Mouse (Mus musculus): Measurements from ENCODE around the gene Ppp2r5a.

Ppp2r5a gene

GRCm38 (mm10) chr1:191419421-191419820 is 16.3 kb upstream of the Ppp2r5a start:
- DNase-seq (ENCODE audit: low spot score in 2 of 2) = no peak

DNA sequence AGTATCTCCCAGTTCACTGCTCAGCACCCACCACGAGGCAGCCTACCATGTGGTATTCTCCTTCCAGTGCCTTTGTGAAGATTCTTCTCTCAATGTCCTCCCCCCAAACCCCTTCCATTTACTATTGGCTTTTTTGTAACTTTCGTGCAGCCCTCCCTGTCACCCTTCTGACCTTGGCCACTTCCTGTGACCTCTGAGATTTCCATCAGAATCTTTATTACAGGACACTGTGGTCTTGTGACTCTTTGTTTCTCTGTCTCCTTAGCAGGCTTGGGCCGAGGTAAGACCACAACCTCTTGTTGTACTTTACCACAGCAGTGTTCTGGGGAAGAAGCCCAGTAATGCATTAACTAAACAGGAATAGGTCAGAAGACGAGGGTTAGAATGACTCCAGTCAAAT is 15.9 kb upstream of the Ppp2r5a start:
- DNase-seq (ENCODE audit: low spot score in 2 of 2) = no peak

DNA sequence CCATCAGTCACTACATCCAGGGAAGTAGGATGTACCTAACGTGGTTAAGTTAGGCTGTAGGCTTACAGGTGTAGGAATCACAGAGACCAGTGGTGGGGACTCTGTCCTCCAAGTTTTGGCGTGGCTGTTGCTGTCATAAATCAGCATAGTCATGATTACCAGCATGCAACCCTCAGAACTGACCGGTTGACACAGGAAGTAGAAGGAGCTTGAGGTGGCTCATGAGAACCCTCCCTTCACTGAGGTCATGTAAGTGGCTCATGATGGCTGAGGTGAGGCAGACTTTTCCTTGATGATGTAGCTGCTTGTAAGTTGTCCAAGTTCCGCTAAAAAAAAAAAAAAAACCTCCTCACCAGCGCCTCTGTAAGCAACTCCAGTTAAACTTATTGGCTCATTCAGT is 14.0 kb upstream of the Ppp2r5a start:
- no peak for DNase-seq (ENCODE audit: low spot score in 2 of 2)

GRCm38 (mm10) chr1:191416611-191417010 is 13.5 kb upstream of the Ppp2r5a start:
- no peak for DNase-seq (ENCODE audit: low spot score in 2 of 2)

- no peak for DNase-seq (ENCODE audit: low spot score in 2 of 2)
Measured at GRCm38 (mm10) chr1:191414432-191414831, 11.4 kb upstream of the Ppp2r5a start.

DNA sequence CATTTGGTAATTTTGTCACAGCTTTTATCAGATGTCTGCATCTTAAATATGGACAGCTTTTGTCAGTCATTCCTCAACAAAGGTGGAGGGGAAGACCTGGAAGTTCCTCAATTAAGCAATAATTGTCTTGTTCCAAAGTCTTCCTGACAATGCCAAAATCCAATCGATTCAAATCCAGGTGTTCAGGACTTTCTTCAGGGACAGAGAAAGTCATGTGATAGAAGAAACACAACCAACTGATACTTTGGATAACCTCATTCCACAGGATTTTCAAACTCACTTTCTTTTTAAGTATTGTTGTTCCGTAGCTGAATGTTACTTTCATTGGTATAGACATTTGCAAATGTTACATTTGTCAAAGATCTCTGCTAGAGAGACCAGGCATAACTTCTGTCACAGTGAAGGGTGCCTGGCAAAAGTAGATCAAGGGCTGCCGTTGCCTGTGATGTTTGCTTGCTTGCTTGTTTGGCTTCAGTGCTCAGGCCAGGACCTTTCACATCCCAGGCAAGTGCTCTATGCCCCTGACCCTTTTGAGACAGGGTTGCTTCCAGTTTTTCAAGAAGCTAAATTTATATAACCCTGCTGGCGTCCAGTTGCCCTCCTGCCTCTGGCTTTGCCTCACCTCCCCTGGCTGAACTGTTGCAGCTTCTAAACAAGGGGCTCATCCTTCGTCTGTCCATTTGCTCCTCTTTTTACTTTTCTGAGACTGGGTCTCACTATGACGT is 10.8 kb upstream of the Ppp2r5a start:
- no peak for DNase-seq (ENCODE audit: low spot score in 2 of 2)

DNA sequence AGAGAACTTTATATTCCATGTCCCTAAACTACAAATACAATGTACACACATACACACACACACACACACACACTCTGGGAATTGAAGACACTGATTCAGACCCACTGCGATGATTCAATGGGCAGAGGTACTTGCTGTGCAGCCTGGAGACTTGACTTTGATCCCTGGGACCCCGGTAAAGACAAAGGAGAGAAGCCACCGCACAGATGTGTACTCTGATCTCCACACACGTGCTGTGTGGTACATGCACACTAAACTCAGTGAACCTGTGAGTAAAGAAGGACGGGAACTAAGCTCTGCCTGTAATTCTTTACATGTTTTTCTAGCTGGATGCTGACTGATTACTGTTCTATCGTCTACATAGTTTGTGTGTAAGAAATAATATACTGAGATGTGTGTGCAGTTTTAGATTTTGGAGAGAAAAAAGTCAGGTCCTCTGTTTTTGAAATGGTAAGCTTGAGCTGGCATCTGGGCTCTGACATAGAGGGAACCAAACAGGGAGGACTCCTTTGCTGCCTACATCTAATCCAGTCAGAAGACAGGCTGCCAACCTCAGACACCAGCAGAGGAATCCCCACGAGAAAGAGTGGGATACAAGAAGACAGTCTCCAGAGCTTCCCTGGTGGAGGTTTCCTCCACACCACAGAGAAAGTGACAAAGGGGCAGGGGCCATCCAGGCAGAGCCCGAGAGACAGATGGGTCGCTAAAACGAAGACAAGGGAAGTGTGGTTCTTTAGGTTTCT is 7.4 kb upstream of the Ppp2r5a start:
- DNase-seq (ENCODE audit: low spot score in 2 of 2) = no peak

GRCm38 (mm10) chr1:191407246-191407645 is 4.2 kb upstream of the Ppp2r5a start:
- no peak for DNase-seq (ENCODE audit: low spot score in 2 of 2)

DNA sequence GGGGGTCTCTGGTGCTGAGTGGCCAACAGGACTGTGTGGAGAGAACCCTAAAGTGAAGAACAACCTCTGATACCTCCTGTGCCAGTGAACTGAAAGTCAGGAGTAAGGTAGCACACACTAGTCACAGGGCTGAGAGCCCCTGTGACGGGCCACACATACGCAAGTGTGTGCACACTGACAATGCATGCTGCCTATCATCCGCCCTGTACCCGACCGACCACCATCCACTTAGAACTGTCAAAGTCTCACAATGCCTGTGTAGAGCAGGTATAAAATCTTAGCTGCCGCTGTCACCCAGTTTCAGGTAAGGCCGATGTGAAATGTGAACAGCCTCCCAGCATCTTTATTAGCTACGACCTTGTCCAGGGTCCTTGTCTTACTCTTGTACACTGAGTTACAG is 3.4 kb upstream of the Ppp2r5a start:
- DNase-seq (ENCODE audit: low spot score in 2 of 2) = no peak

DNA sequence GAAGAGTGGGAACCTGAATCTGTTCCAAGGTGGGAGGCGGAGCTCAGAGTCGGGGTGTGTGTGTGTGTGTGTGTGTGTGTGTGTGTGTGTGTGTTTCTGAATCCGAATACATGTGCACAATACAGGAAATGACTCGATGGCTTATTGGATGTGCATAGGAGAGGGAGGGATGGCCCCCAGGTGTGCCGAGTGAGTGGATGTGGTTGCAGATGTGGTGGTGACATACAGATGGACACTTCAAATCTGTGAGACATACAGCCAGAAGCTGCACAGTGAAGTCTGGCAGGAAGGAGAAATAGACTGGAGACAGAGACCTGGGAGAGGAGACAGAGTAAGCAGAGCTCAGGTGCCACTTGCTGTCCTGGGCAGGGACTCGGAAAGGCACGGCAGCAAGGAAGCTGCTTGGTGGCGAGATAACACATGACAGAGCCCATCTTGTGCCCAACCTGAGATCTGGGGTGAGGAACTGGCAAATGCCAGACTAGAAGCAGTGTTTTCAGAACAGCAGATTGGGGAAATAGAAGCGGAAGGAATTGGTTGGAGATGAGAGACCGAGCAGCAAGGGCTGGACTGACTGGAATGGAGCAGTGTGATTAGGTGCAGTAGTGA is 1.8 kb upstream of the Ppp2r5a start:
- no peak for DNase-seq (ENCODE audit: low spot score in 2 of 2)

DNA sequence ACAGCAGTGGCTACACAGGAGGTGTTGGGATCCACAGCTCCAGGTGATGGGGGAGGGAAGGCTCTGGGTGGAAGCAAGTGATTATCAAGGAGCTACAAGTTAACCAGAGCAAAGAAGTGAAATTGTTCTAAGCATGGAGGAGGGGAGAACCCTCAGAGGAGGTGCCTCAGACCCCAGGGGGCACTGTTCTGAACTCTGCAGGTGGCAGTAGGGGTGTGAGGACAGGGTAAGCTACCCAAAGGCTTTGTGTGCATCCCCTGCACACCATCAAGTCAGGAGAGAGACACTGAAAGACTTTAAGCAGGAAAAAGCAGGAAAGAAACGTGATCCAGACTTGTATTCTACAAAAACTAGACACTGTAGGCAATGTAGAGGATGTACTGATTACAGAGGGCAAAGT is 1.2 kb upstream of the Ppp2r5a start:
- DNase-seq (ENCODE audit: low spot score in 2 of 2) = no peak

DNA sequence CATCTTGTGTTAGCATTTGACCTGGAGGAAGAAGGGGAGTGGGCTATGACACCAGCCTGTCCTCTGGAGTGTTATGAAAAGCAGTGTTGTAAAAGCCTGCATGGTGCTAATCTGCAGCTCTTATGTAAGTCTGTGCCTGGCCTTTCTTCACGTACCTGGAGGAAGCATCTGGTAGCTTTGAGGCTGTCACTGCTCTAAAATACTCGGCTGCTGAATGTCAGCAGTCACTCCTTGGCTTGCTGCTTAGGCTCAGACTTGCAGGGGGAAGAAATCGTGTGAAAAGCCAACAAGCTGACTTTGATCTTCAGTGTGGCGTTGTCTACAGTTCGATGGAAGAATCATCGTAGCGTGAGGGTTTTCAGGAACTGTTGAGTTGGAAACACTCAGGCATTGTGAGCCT is 566 bp downstream of the Ppp2r5a start:
- DNase-seq (ENCODE audit: low spot score in 2 of 2) = no peak

DNA sequence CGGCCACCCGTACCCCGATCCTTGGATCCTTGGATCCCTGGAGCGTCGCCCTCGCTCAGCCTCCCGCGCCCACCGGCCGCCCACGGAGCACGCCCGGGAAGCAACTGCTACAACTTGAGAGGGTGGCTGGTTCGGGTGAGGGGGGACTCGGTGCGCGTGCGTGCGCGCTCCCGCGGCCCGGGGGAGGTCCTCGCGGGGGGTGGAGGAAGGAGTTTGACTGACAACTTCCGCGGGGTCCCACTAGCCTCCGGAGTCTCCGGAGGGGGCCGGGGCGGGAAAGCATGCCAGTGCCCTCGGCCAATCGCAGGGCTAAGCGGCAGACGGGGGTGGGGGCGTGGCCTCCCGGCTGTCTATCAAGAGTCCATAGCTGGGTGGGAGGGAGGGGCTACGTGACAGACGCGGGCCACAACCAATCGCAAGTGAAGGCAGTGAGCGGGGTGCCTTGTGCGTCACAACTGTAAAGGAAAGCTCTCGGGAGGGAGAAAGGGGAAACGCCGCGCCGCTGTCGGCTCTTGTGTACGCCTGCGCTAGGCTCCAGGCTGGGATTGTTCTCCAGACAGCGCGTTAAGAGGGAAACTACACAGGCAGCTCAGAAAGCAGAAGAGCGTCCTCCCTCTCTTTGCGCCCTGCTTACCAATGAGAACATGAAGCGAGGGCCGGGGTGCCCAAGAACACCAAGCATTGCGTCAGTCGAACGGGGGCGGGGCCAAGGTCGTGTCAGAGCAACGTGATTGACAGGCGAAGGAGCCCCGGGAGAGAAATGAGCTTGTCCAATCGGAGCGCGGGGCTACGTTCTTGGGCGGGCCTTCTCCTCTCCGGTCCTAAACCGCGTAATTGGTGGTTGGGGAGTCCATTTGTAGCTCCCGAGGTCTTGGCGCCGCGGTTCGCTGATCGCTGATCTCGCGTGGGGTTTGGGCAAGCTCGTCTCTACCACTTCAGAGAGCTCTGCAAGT is 5.9 kb downstream of the Ppp2r5a start:
- peak; percentile 99 for DNase-seq (ENCODE audit: low spot score in 2 of 2)

DNA sequence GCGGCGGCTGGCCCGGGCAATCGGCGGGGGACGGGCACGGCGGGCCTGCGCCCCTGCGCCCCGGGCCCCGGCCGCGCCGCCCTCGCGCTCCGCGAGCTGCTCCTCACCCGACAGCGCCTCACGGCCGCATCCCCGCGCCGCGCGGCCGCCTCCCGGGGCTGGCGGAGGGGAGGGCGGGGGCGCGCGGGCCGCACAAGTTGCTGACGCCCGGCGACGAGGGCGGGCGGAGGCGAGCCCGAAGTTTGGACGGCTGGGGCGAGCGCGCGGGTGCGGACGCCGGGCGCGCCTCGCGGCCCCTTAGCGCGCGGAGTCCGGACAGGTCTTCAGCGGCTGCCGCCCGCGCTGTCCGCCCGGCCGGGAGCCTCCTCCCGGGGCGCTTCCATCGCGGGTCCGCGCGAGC is 6.6 kb downstream of the Ppp2r5a start:
- DNase-seq (ENCODE audit: low spot score in 2 of 2) = peak; percentile 67 to 86

DNA sequence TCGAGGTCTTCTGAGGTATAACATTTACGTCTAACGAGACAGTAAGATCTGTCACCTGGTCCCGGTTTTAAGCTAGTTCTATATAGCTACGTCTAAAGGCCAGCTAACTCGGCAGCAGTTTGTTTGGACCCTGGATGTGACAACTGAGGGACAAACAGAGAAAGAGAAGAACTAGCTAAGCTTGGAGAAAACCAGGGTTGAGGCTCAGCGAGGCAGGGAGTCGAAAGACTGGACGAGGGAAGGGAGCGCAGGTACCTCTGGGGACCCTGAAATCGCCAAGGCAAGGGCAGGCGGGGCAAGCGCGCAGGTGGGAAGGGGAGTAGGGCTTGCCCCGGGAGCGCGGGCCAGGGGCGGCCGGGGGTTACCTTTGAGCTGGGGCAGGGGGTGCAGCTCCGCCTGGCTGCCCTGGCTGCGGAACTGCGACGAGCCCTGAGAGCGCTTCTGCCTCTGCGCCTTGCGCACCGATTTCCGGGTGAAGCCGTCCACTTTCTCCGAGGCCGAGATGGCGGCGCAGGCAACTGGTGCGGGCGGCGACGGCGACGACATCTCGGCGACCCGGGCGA is 7.1 kb downstream of the Ppp2r5a start:
- DNase-seq (ENCODE audit: low spot score in 2 of 2) = peak; percentile 60 to 85

DNA sequence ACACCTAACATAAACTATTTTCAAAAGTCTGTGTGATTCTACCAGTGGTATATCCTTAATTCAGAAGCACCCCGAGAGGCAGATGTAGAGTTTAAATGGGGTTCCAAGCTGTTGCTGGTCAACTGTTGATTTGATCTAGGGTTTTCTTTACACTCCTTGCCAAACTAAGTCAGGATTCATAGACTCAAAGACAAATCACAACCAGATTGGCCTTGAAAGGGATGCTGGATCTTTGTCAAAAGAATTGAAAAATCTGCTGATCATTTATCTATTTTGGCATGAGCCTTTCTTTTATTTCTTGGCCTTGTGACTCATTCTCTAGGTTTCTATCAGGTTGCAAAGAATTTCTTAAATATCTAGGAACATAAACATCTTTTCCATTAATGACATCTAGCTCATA is 7.9 kb downstream of the Ppp2r5a start:
- DNase-seq (ENCODE audit: low spot score in 2 of 2) = no peak

DNA sequence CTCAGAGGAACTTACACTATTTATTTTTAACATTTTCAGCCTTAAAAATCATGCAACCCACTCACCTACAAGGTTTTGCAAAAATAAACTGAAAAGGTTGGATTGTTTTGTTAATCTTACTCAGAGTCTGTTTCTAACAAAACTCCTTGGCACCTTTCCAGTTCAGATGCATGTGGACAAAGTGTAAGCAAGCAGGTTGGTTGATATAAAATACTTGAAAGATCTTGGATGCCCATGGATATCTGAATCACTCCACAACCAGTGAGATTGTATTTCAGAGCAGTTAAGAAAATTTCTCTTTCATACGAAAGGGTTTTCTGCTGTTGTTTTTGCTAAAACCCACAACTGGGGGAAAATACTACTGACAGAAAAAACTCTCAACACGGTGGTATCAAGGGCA is 8.9 kb downstream of the Ppp2r5a start:
- no peak for DNase-seq (ENCODE audit: low spot score in 2 of 2)

DNA sequence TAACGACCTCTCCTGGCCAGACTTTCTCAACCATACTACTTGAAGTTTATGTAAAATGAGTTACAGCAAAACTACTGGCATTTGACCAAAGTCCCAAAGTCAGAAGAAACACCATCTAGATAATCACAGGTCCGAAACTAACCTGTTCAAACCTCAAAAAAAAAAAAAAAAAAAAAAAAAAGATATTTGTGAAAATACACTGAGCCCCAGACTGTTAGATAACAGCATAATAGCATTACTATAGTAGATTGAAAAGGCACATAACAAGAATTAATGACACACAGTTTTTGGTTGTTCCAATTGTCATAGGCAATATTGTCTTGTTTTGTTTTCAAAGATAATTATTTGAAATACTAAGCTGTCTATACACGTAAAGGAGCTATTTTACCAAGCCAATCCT is 9.5 kb downstream of the Ppp2r5a start:
- DNase-seq (ENCODE audit: low spot score in 2 of 2) = no peak

GRCm38 (mm10) chr1:191391311-191391710 is 11.8 kb downstream of the Ppp2r5a start:
- DNase-seq (ENCODE audit: low spot score in 2 of 2) = peak in 1 of 2 experiments; percentile 39

DNA sequence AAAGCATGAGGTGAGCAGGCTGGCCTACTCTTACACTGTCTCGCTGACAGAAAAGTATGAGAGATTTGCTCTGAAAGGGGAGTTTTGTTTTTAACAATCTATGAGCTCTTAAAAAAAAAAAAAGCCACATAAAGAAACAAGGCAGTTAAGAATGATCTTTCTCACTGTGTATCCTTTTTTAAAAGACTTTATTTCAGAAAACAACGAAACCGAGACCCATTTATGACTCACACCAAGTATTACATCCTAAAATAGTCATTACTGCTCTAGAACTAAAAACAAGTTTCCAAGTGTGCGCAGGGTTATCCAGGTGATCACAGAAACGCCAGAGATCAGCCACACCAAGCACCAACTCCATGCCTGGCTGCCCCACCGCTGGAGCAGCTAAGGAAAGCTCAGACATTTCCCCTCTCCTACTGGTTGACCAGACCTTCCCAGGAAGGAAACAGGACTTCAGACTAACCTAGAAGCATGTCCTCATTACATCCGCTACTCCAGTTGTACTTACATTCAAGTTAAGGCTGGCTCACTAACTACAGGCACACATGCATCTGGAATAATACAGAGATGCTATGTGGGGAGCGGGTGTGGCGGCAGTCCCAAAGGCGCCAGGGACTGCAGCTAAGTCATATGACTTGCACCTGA is 18.2 kb downstream of the Ppp2r5a start:
- no peak for DNase-seq (ENCODE audit: low spot score in 2 of 2)

Data from spleen, postnatal 4 days (tissue).